Mouse (Mus musculus) frontal cortex, adult (tissue): ENCODE data around the gene Col19a1.

Source experiments
- ATAC-seq: cut with Nextera tagmentation; 2 replicates; pipeline ENCODE4 v1.9.2; 2017; ENCODE audit warnings: mild to moderate bottlenecking, moderate library complexity, mixed read lengths; ENCODE audit not compliant: low TSS enrichment

The Col19a1 gene

GRCm38 (mm10) chr1:24461305-24461887, 125.9 kb downstream of the Col19a1 start:
- ATAC-seq, result no peak

GRCm38 (mm10) chr1:24458015-24458414, 129.3 kb downstream of the Col19a1 start:
- peak; percentile 60 for ATAC-seq

GRCm38 (mm10) chr1:24452572-24453269, 134.6 kb downstream of the Col19a1 start:
- ATAC-seq, result peak; percentile 34

GRCm38 (mm10) chr1:24452159-24452558, 135.1 kb downstream of the Col19a1 start:
- ATAC-seq, result peak; percentile 78

GRCm38 (mm10) chr1:24437425-24437824, 149.8 kb downstream of the Col19a1 start:
- ATAC-seq, result no peak

- no peak for ATAC-seq
These were observed 159.0 kb downstream of the Col19a1 start for GRCm38 (mm10) chr1:24428306-24428705.

GRCm38 (mm10) chr1:24378125-24378821, 209.0 kb downstream of the Col19a1 start:
- peak; percentile 92 for ATAC-seq

- peak; percentile 74 for ATAC-seq
These were observed 212.4 kb downstream of the Col19a1 start for GRCm38 (mm10) chr1:24374902-24375301.

GRCm38 (mm10) chr1:24373671-24374070, 213.6 kb downstream of the Col19a1 start:
- no peak for ATAC-seq

GRCm38 (mm10) chr1:24372471-24373258, 214.6 kb downstream of the Col19a1 start:
- ATAC-seq, result no peak

GRCm38 (mm10) chr1:24367570-24368517, 219.4 kb downstream of the Col19a1 start:
- peak; percentile 72 for ATAC-seq

- ATAC-seq, result no peak
These were observed 222.5 kb downstream of the Col19a1 start for GRCm38 (mm10) chr1:24364775-24365174.

- ATAC-seq, result peak; percentile 94
These were observed 225.2 kb downstream of the Col19a1 start for GRCm38 (mm10) chr1:24361990-24362635.

- ATAC-seq, result peak; percentile 100
These were observed 237.6 kb downstream of the Col19a1 start for GRCm38 (mm10) chr1:24349462-24350217.

- ATAC-seq, result no peak
These were observed 239.6 kb downstream of the Col19a1 start for GRCm38 (mm10) chr1:24347621-24348160.

GRCm38 (mm10) chr1:24337556-24338275, 249.6 kb downstream of the Col19a1 start:
- no peak for ATAC-seq

- ATAC-seq, result peak; percentile 72
These were observed 251.2 kb downstream of the Col19a1 start for GRCm38 (mm10) chr1:24336051-24336450.

- no peak for ATAC-seq
These were observed 270.2 kb downstream of the Col19a1 start for GRCm38 (mm10) chr1:24316961-24317589.
